Mouse (Mus musculus) hindbrain, embryonic 11.5 days (tissue): Measurements from ENCODE around the gene Slc44a1. TPM values are rescaled to one million over a fixed set of nuclear protein-coding genes. Genes with fewer than 3 reads are reported as not detected.

ENCODE experiments used
- ATAC-seq: fragments of 200-750 bp; cut with Nextera tagmentation; 2 replicates; pipeline ENCODE4 v1.8.0; 2017; ENCODE audit warnings: mild to moderate bottlenecking, moderate TSS enrichment, moderate library complexity; ENCODE audit not compliant: low FRiP score
- DNase-seq: peaks from one replicate; pipeline ENCODE4 v3.0.0-alpha.2; 2015; ENCODE audit warnings: low spot score
- H3K27ac ChIP-seq: fragments of 300-500 bp; sonication (generic); 2 replicates; pipeline ENCODE4 v1.5.1; 2014; ENCODE audit warnings: mild to moderate bottlenecking, low read depth, low read length
- H3K27me3 ChIP-seq: fragments of 300-500 bp; sonication (generic); 2 replicates; pipeline ENCODE4 v1.6.1; 2014; ENCODE audit warnings: mild to moderate bottlenecking, low read length, moderate library complexity, mixed read lengths; ENCODE audit not compliant: control insufficient read depth, insufficient read depth
- H3K36me3 ChIP-seq: fragments of 300-500 bp; sonication (generic); 2 replicates; pipeline ENCODE4 v1.6.1; 2014; ENCODE audit warnings: mild to moderate bottlenecking, low read length, moderate library complexity, mixed read lengths; ENCODE audit not compliant: control insufficient read depth, insufficient read depth
- H3K4me1 ChIP-seq: fragments of 300-500 bp; sonication (generic); replicated peaks from 2 replicates; pipeline ENCODE4 v1.6.1; 2014; ENCODE audit warnings: low read length, mixed read lengths; ENCODE audit not compliant: control insufficient read depth, insufficient read depth
- H3K4me2 ChIP-seq: fragments of 300-500 bp; sonication (generic); replicated peaks from 2 replicates; pipeline ENCODE4 v1.6.1; 2014; ENCODE audit warnings: mild to moderate bottlenecking, low read depth, low read length
- H3K4me3 ChIP-seq: fragments of 300-500 bp; sonication (generic); 2 replicates; pipeline ENCODE4 v1.5.1; 2014; ENCODE audit warnings: low read depth, low read length
- H3K9ac ChIP-seq: fragments of 300-500 bp; sonication (generic); 2 replicates; pipeline ENCODE4 v1.6.1; 2014; ENCODE audit warnings: low read depth, low read length
- H3K9me3 ChIP-seq: fragments of 300-500 bp; sonication (generic); 2 replicates; pipeline ENCODE4 v1.6.1; 2016; ENCODE audit warnings: low read length; ENCODE audit not compliant: control insufficient read depth
- WGBS: fragments of 180-500 bp; shearing (Covaris S2); extraction: QIAGEN DNeasy Blood & Tissue Kit; methylation state at CpG from one replicate; pipeline ENCODE4 v1.1.7; 2014; 5-methylcytosine and 5-hydroxymethylcytosine counted together
- polyA plus RNA-seq: library from polyadenylated mRNA; unstranded; fragments of >200 nt; fragmentation: Nextera tagmentation; extraction: Ambion mirVana; gene quantifications from 2 replicates; pipeline ENCODE4 v1.2.1, GENCODE M21; 2014

Slc44a1 gene
- polyA plus RNA-seq, 1 experiment from 2014 or later = 14.4 TPM

DNA sequence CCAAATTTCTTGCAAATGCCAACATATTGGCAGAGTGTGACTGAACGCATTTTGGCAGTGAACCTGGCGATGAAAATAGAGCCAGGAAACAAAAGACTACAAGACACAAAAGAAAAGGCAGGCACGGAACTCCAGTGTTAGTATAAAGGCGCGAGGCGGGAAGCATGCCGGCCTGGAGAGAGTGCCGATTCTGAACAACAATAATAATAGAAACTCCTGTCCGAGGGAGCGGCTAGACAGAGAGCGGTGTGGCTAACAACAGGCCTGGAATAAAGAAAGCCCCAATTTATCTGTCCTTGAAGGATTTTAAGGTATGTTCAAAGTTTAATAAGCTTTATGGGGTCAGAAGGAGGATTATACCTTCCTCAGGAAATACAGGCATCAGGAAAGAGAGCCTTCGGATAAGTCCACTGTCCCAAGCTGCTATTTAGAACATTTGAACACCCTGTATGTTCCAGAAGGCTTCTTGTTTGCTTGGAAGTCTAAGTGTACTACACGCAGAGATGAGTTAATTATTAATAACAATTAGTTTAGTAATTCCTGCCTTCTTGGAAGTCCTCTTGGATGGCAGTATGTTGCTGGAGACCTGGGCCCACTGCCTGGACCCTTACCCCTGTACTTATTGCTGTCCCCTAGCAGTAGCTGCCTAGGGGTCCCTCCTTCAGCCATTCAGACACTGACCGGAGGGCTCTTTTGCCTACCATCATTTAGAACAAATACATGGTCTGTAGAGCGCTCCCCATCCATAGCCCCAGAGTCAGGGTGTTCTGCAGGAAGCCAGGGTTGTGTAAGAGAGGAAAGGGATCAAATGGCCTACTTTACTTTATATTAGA lies 156.1 kb downstream of the Slc44a1 start:
- DNase-seq (no peak), ATAC-seq (no peak)
- H3K27me3 ChIP-seq = no peaks in the 10 kb centered on the region
- no peak overlapping the region for H3K4me2 ChIP-seq
- H3K4me1 ChIP-seq = no peaks in the 10 kb centered on the region
- 60% methylated on average over 15 of the region's 15 CpGs for WGBS
- H3K36me3 ChIP-seq = no peaks in the 10 kb centered on the region
- no peak overlapping the region for H3K27ac ChIP-seq
- no peak overlapping the region for H3K9ac ChIP-seq
- no peaks in the 10 kb centered on the region for H3K9me3 ChIP-seq
- no peak overlapping the region for H3K4me3 ChIP-seq

DNA sequence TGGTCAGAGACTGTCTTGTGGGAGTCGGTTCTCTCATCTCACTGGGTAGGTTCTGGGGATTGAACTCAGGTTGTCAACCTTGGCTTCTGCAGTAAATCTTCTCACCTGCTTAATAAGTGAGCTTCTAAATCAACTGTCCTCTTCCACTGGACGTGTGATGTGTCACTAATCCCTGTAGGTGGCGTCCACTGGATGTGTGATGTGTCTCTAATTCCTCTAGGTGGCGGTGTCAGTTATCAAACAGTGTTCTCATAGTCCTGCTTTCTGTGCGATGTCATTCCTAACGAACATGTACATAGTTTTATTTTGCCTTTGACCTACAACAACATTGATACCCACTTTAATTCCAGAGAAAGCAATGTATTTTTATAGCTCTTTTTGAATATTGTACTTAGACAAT lies 160.2 kb downstream of the Slc44a1 start:
- H3K9me3 ChIP-seq = no peaks in the 10 kb centered on the region
- H3K4me2 ChIP-seq = no peak overlapping the region
- H3K27me3 ChIP-seq = no peaks in the 10 kb centered on the region
- no peaks in the 10 kb centered on the region for H3K4me1 ChIP-seq
- peak; percentile 46 for DNase-seq
- H3K27ac ChIP-seq = no peak overlapping the region
- WGBS = 50% methylated on average over 6 of the region's 6 CpGs
- H3K4me3 ChIP-seq = no peak overlapping the region
- no peak for ATAC-seq
- no peak overlapping the region for H3K9ac ChIP-seq
- H3K36me3 ChIP-seq = no peaks in the 10 kb centered on the region

DNA sequence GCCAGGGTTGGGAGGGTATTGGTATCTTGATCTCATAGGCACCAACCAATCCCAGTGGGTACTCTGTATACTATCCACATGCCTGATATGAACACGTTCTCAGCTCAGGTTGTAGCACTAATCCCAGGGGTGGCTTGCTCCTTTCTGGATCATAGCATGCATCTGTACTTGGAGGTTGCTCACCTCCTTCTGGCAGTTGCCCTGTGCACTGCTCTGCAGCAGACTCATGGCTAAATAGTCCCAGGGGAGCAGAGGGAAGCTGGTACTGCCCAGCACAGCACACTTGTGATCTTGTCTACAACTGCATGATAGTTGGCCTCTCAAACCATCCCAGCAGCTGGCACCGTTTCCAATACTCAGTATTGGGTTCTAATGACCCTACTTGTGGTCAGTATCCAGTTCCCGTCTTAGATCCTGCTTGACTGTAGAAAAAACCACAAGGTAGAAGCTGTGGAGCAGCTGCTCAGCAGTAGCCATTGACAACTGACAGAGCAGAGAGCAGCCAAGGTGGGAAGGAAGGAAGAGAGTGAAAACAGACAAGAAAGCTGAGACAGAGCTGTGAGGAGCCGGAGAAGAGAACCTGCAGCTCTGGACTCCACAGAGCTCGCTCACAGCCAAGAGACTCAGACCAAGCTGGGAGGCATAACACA lies 174.5 kb downstream of the Slc44a1 start:
- Histone ChIP-seq H3K9ac (no peak overlapping the region), H3K36me3 (no peaks in the 10 kb centered on the region), H3K4me2 (no peak overlapping the region), H3K27me3 (no peaks in the 10 kb centered on the region), H3K4me1 (no peaks in the 10 kb centered on the region), H3K27ac (no peak overlapping the region), H3K9me3 (no peaks in the 10 kb centered on the region), H3K4me3 (no peak overlapping the region)
- ATAC-seq (no peak), DNase-seq (no peak)
- WGBS = 82% methylated on average over 5 of the region's 5 CpGs

DNA sequence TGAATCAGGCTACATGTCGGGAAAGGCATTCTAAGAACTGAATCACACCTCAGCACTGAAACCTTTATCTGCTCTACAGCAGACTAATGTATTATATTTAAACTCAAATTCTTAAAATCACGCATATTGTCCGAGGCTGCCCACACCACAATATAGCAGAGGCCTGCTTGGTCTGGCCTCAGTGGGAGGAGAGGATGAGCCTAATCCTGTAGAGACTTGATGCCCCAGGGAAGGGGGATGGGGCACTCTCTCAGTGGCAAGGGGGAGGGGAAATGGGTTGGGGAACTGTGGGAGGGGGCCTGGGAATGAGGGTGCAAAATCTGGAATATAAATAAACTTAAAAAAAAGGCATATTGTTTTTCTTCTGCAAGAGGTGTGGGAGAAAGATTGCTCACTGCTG lies 177.8 kb downstream of the Slc44a1 start:
- H3K27me3 ChIP-seq = no peaks in the 10 kb centered on the region
- no peaks in the 10 kb centered on the region for H3K9me3 ChIP-seq
- no peak overlapping the region for H3K4me2 ChIP-seq
- no peak overlapping the region for H3K27ac ChIP-seq
- no peak overlapping the region for H3K4me3 ChIP-seq
- DNase-seq (no peak), ATAC-seq (no peak)
- 61% methylated on average over 3 of the region's 3 CpGs for WGBS
- H3K4me1 ChIP-seq = no peaks in the 10 kb centered on the region
- H3K9ac ChIP-seq = no peak overlapping the region
- H3K36me3 ChIP-seq = no peaks in the 10 kb centered on the region

DNA sequence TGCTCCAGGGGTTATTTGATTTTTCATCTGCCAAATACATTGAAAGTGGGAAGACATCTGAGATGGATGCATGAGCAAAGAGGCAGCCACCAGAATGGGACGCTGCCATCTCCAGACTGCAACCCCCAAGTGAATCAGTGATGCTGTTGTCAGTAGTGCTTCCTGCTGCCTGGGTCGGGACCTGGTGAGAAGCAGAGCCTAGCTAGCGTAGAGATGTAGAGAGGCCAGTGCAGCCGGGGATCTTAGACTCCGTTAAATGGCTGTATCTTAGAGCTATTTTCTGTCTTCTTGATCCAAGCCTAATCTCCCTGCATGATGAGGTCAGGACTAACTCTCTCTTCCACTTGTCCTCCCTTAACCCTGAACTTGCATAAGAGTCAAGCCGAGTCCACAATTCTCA lies 179.9 kb downstream of the Slc44a1 start:
- H3K4me1 ChIP-seq = 0 out of 2 replicates have a peak, but pooled peaks cover 2% of the 10 kb centered on the region
- H3K4me3 ChIP-seq = no peak overlapping the region
- no peaks in the 10 kb centered on the region for H3K36me3 ChIP-seq
- H3K4me2 ChIP-seq = no peak overlapping the region
- no peaks in the 10 kb centered on the region for H3K27me3 ChIP-seq
- no peaks in the 10 kb centered on the region for H3K9me3 ChIP-seq
- no peak overlapping the region for H3K9ac ChIP-seq
- ATAC-seq (no peak), DNase-seq (no peak)
- H3K27ac ChIP-seq = no peak overlapping the region
- 86% methylated on average over 6 of the region's 6 CpGs for WGBS

DNA sequence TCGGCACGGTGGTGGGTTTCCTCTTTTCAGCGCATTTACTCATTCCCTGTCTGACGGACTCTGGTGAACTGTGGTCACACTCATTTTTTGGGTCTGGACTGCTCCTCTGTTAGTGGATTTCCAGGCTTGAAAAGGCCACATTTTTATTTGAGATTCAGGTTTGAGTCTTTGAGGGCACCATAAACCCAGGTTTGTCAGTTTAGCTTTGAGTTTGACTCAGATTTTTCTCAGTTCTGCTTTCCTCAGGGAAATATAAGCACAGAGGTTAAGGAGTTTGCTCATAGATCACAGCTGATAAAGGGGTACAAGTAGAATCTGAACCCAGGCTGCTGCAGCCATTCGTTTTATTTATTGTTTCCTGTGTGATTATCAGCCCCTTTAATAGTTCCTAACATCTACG lies 180.9 kb downstream of the Slc44a1 start:
- H3K36me3 ChIP-seq = no peaks in the 10 kb centered on the region
- DNase-seq = no peak
- no peak overlapping the region for H3K4me2 ChIP-seq
- 72% methylated on average over 6 of the region's 6 CpGs for WGBS
- H3K27me3 ChIP-seq = no peaks in the 10 kb centered on the region
- H3K9ac ChIP-seq = no peak overlapping the region
- H3K27ac ChIP-seq = no peak overlapping the region
- no peak for ATAC-seq
- 0 out of 2 replicates have a peak, but pooled peaks cover 2% of the 10 kb centered on the region for H3K4me1 ChIP-seq
- H3K9me3 ChIP-seq = no peaks in the 10 kb centered on the region
- no peak overlapping the region for H3K4me3 ChIP-seq

DNA sequence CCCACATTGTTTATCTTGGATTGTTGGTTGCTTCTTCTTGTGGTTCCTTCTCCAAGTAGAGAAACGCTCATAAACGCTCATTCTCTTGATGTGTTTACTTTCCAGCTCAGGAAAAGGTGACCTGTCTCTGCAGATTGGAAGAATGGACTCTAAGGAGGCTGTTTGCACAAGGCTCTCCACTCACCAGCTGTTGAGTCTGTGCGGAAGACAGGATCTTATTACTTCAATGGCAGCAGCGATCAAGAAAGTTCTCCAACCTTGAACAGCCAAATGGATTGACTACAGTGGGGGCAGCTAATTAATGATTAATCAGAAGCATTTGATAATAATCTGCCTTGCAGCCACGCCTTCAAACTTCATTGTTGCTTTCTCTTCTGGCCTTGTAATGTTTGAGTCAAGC lies 181.3 kb downstream of the Slc44a1 start:
- 85% methylated on average over 5 of the region's 5 CpGs for WGBS
- Histone ChIP-seq H3K27ac (no peak overlapping the region), H3K4me2 (no peak overlapping the region), H3K4me1 (0 out of 2 replicates have a peak, but pooled peaks cover 2% of the 10 kb centered on the region), H3K4me3 (no peak overlapping the region), H3K9me3 (no peaks in the 10 kb centered on the region), H3K9ac (no peak overlapping the region), H3K36me3 (no peaks in the 10 kb centered on the region), H3K27me3 (no peaks in the 10 kb centered on the region)
- DNase-seq (no peak), ATAC-seq (no peak)

DNA sequence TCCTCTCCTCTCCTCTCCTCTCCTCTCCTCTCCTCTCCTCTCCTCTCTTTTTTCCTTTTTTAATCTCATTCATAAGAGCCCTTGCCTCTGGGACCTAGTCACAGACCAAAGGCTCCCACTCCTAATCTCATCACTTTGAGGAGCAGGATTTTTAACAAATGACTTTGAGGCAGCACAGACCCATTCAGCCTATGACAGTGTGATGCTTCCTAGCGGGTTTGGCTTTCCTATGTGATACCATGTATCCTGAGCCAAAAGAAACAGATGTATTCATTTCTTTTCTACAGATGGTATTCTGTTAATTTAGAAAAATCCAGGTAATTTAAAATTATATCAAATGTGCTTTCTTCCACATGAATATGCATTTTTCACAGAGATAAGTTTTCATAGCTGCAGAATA lies 183.5 kb downstream of the Slc44a1 start:
- Histone ChIP-seq H3K4me3 (no peak overlapping the region), H3K36me3 (no peaks in the 10 kb centered on the region), H3K4me1 (0 out of 2 replicates have a peak, but pooled peaks cover 2% of the 10 kb centered on the region), H3K27me3 (no peaks in the 10 kb centered on the region), H3K9me3 (no peaks in the 10 kb centered on the region), H3K9ac (no peak overlapping the region), H3K4me2 (no peak overlapping the region), H3K27ac (no peak overlapping the region)
- no peak for DNase-seq
- 84% methylated on average over 1 of the region's 1 CpGs for WGBS
- no peak for ATAC-seq

DNA sequence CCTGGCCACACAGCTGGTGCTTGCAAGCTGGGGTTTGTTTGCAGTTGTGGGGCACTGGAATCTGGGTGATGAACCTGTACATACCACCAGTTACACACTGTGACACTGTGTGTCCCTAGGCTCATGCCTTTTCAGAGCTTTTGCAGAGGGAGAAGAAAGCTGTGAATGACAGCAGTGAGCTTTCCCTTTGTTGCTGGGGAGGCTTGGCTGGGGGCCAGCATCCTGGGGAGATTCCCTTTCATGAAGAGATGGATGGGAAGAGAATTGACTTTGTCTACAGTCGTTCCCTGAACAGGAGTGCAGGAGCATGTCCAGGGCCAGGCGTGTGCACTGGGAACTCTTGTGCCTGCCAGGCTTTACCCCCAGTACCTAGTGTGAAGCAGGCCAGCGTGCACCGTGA lies 184.6 kb downstream of the Slc44a1 start:
- Histone ChIP-seq H3K27ac (no peak overlapping the region), H3K4me1 (0 out of 2 replicates have a peak, but pooled peaks cover 2% of the 10 kb centered on the region), H3K36me3 (no peaks in the 10 kb centered on the region), H3K4me2 (no peak overlapping the region), H3K9me3 (no peaks in the 10 kb centered on the region), H3K4me3 (no peak overlapping the region), H3K27me3 (no peaks in the 10 kb centered on the region), H3K9ac (no peak overlapping the region)
- 46% methylated on average over 4 of the region's 4 CpGs for WGBS
- DNase-seq (peak; percentile 47), ATAC-seq (peak; percentile 61; the same call in 1 of the 2 replicates)
